Mouse (Mus musculus) kidney, postnatal 14 days (tissue): ENCODE data around the gene Stmn1.

ENCODE experiments used
- DNase-seq: peaks from one replicate; pipeline ENCODE4 v3.0.0; 2022; ENCODE audit warnings: mixed read lengths

Gene Stmn1

GRCm38 (mm10) chr4:134517719-134518118 lies 49.6 kb downstream of the Stmn1 start:
- DNase-seq: no peak

- no peak for DNase-seq
Observed at GRCm38 (mm10) chr4:134518541-134518940, 50.4 kb downstream of the Stmn1 start.

GRCm38 (mm10) chr4:134519281-134519680 lies 51.2 kb downstream of the Stmn1 start:
- no peak for DNase-seq
